Mouse (Mus musculus) brown adipose tissue, adult 24 weeks (tissue): ENCODE results near the gene Chat. TPM values are rescaled to one million over a fixed set of nuclear protein-coding genes. Genes with fewer than 3 reads are reported as not detected.

Experiments
- H3K27ac ChIP-seq: fragments of 200-500 bp; replicated peaks from 2 replicates; pipeline ENCODE4 v1.5.1; 2012; ENCODE audit warnings: low read depth, mild to moderate bottlenecking, low read length
- H3K4me1 ChIP-seq: fragments of 200-500 bp; 2 replicates; pipeline ENCODE4 v1.6.1; 2012; ENCODE audit warnings: low read length, mixed read lengths; ENCODE audit not compliant: control insufficient read depth, insufficient read depth, insufficient read length
- H3K4me3 ChIP-seq: fragments of 200-500 bp; 2 replicates; pipeline ENCODE4 v1.5.1; 2012; ENCODE audit warnings: low read depth, mild to moderate bottlenecking, low read length, moderate library complexity; ENCODE audit not compliant: insufficient read depth
- polyA plus RNA-seq: library from polyadenylated mRNA; stranded (reverse); fragments of >200 nt; gene quantifications from 2 replicates; pipeline ENCODE4 v1.2.4, GENCODE M21; 2012; ENCODE audit not compliant: missing spikeins, insufficient read depth, insufficient read length

The Chat gene
- polyA plus RNA-seq, 1 experiment: not detected

- Histone ChIP-seq H3K4me3 (no peak overlapping the region), H3K4me1 (no peaks in the 10 kb centered on the region), H3K27ac (no peak overlapping the region)
Measured at GRCm38 (mm10) chr14:32476559-32476958, 10.8 kb upstream of the Chat start.

- no peaks in the 10 kb centered on the region for H3K4me1 ChIP-seq
- H3K27ac ChIP-seq: no peak overlapping the region
- H3K4me3 ChIP-seq: no peak overlapping the region
Measured at GRCm38 (mm10) chr14:32472996-32473395, 7.2 kb upstream of the Chat start.

- Histone ChIP-seq H3K27ac (no peak overlapping the region), H3K4me3 (no peak overlapping the region)
Measured at GRCm38 (mm10) chr14:32467606-32468005, 1.8 kb upstream of the Chat start.

GRCm38 (mm10) chr14:32465506-32465870 is 301 bp downstream of the Chat start:
- no peak overlapping the region for H3K4me3 ChIP-seq
- H3K4me1 ChIP-seq: no peaks in the 10 kb centered on the region
- no peak overlapping the region for H3K27ac ChIP-seq

More at GRCm38 (mm10) chr14:32467606-32468005, 1.8 kb upstream of the Chat start:
- no peaks in the 10 kb centered on the region for H3K4me1 ChIP-seq

GRCm38 (mm10) chr14:32464601-32465505 is 936 bp downstream of the Chat start, which contains the start of gene Slc18a3:
Gene Slc18a3 (minus strand): TSS chr14:32464850.
- Histone ChIP-seq H3K27ac (no peak within 1 kb of the TSS), H3K4me3 (no peak within 1 kb of the TSS), H3K4me1 (no peaks in the 10 kb centered on the region)

GRCm38 (mm10) chr14:32463211-32464040 is 2.4 kb downstream of the Chat start:
- Histone ChIP-seq H3K4me3 (no peak overlapping the region), H3K27ac (no peak overlapping the region), H3K4me1 (no peaks in the 10 kb centered on the region)

GRCm38 (mm10) chr14:32452552-32452951 is 13.2 kb downstream of the Chat start:
- no peak overlapping the region for H3K27ac ChIP-seq
- H3K4me3 ChIP-seq: no peak overlapping the region
- no peaks in the 10 kb centered on the region for H3K4me1 ChIP-seq

- Histone ChIP-seq H3K4me3 (no peak overlapping the region), H3K27ac (no peak overlapping the region), H3K4me1 (no peaks in the 10 kb centered on the region)
Measured at GRCm38 (mm10) chr14:32446989-32447388, 18.8 kb downstream of the Chat start.

GRCm38 (mm10) chr14:32443446-32443845 is 22.3 kb downstream of the Chat start:
- Histone ChIP-seq H3K4me1 (no peaks in the 10 kb centered on the region), H3K4me3 (no peak overlapping the region), H3K27ac (no peak overlapping the region)

- no peak overlapping the region for H3K4me3 ChIP-seq
- H3K27ac ChIP-seq: no peak overlapping the region
- H3K4me1 ChIP-seq: no peaks in the 10 kb centered on the region
Measured at GRCm38 (mm10) chr14:32439744-32440143, 26.0 kb downstream of the Chat start.

GRCm38 (mm10) chr14:32439316-32439715 is 26.5 kb downstream of the Chat start:
- no peak overlapping the region for H3K27ac ChIP-seq
- H3K4me3 ChIP-seq: no peak overlapping the region
- H3K4me1 ChIP-seq: no peaks in the 10 kb centered on the region

- Histone ChIP-seq H3K4me3 (no peak overlapping the region), H3K4me1 (no peaks in the 10 kb centered on the region), H3K27ac (no peak overlapping the region)
Measured at GRCm38 (mm10) chr14:32437352-32437793, 28.4 kb downstream of the Chat start.

GRCm38 (mm10) chr14:32429030-32429602 is 36.7 kb downstream of the Chat start:
- H3K4me3 ChIP-seq: no peak overlapping the region
- no peaks in the 10 kb centered on the region for H3K4me1 ChIP-seq
- H3K27ac ChIP-seq: no peak overlapping the region

GRCm38 (mm10) chr14:32423946-32424345 is 41.8 kb downstream of the Chat start:
- Histone ChIP-seq H3K4me1 (no peaks in the 10 kb centered on the region), H3K4me3 (no peak overlapping the region)

GRCm38 (mm10) chr14:32418747-32419146 is 47.0 kb downstream of the Chat start:
- no peak overlapping the region for H3K4me3 ChIP-seq
- no peaks in the 10 kb centered on the region for H3K4me1 ChIP-seq
- no peak overlapping the region for H3K27ac ChIP-seq

More at GRCm38 (mm10) chr14:32423946-32424345, 41.8 kb downstream of the Chat start:
- H3K27ac ChIP-seq: no peak overlapping the region
